Comparison of ENCODE assay signal across 21 mouse cellular contexts in genomic region chr9:16228919-16229318, GRCm38 (mm10).
A peak's percentile ranks its signal among the peaks of the same experiment; 100 is the strongest.
DNase-seq lines count a peak whose midpoint lies in the region; ATAC-seq and TF ChIP-seq lines count a peak whose summit lies in the region.
"Had no signal": no experiment of that assay in that cellular context is flagged by ENCODE, and none has a peak within 500 bp of the region (broad histone marks: within the 10 kb centered on the region; RNA-seq: fewer than 3 reads in every experiment).

No protein-coding gene starts in this region.

- no peak for ATAC-seq in midbrain, embryonic 14.5 days (ENCODE audit: low FRiP score, low TSS enrichment)
- no peak for ATAC-seq in hindbrain, embryonic 14.5 days (ENCODE audit: low FRiP score)
- ATAC-seq: CD4-positive, CD25-positive, alpha-beta regulatory T cell, adult 4 months; forebrain, embryonic 15.5 days; forebrain, postnatal 0 days had no signal

- no peak overlapping the region for H3K4me3 ChIP-seq in midbrain, embryonic 10.5 days
- no peak overlapping the region for H3K4me3 ChIP-seq in midbrain, embryonic 14.5 days (replicated peaks; ENCODE audit: low read depth, low read length)
- H3K4me3 ChIP-seq in CH12.LX (replicated peaks in 1 of 3; ENCODE audit: low read depth in 2 of 3, low read length in 2 of 3, poor library complexity in 1 of 3): no peak overlapping the region
- H3K4me3 ChIP-seq in hindbrain, embryonic 14.5 days (replicated peaks; ENCODE audit: low read length): no peak overlapping the region
- H3K4me3 ChIP-seq: embryonic facial prominence, embryonic 10.5 days; embryonic facial prominence, embryonic 12.5 days; forebrain, embryonic 13.5 days; forebrain, embryonic 15.5 days had no signal

- dilution Hi-C loops in CH12.LX (cut with MboI; ENCODE audit: extremely low pct_ligation_motif_present, extremely low pct_unique_long_range_greater_than_20kb, low sequenced_read_pairs): no loop called here

- TF ChIP-seq EP300 in CH12.LX (IDR thresholded peaks at IDR 0.05; ENCODE audit: low read length): peak; percentile 66

- H3K27ac ChIP-seq in midbrain, embryonic 10.5 days (replicated peaks): 0 out of 2 replicates have a peak overlapping the region, but pooled peaks have one; percentile 4
- H3K27ac ChIP-seq in midbrain, embryonic 14.5 days (replicated peaks; ENCODE audit: low read depth, low read length): no peak overlapping the region
- no peak overlapping the region for H3K27ac ChIP-seq in CH12.LX (ENCODE audit: insufficient read depth, low read depth)
- no peak overlapping the region for H3K27ac ChIP-seq in hindbrain, embryonic 14.5 days
- H3K27ac ChIP-seq: embryonic facial prominence, embryonic 10.5 days; embryonic facial prominence, embryonic 12.5 days; forebrain, embryonic 13.5 days; forebrain, embryonic 15.5 days had no signal

- H3K36me3 ChIP-seq in midbrain, embryonic 10.5 days: no peaks in the 10 kb centered on the region
- H3K36me3 ChIP-seq in midbrain, embryonic 14.5 days (ENCODE audit: control insufficient read depth, insufficient read depth, low read length): no peaks in the 10 kb centered on the region
- no peaks in the 10 kb centered on the region for H3K36me3 ChIP-seq in CH12.LX (replicated peaks in 1 of 2; ENCODE audit: control insufficient read depth in 1 of 2, insufficient read depth in 1 of 2, low read length in 1 of 2)
- no peaks in the 10 kb centered on the region for H3K36me3 ChIP-seq in hindbrain, embryonic 14.5 days (replicated peaks; ENCODE audit: control insufficient read depth, insufficient read depth)
- H3K36me3 ChIP-seq: embryonic facial prominence, embryonic 10.5 days; embryonic facial prominence, embryonic 12.5 days; forebrain, embryonic 15.5 days had no signal

- in situ Hi-C loops in CH12.LX (cut with MboI; ENCODE audit: low pct_ligation_motif_present, low pct_unique_long_range_greater_than_20kb, low sequenced_read_pairs): no loop called here

- H3K9ac ChIP-seq in midbrain, embryonic 14.5 days (replicated peaks; ENCODE audit: low read length): no peak overlapping the region
- H3K9ac ChIP-seq in CH12.LX (ENCODE audit: insufficient read depth, low read depth): no peak overlapping the region
- no peak overlapping the region for H3K9ac ChIP-seq in hindbrain, embryonic 14.5 days
- H3K9ac ChIP-seq: embryonic facial prominence, embryonic 12.5 days; forebrain, embryonic 13.5 days; forebrain, embryonic 15.5 days; forebrain, postnatal 0 days had no signal

- no peaks in the 10 kb centered on the region for H3K79me2 ChIP-seq in CH12.LX (replicated peaks; ENCODE audit: control insufficient read depth, extremely low read depth, insufficient read depth, poor library complexity, severe bottlenecking)

- TF ChIP-seq CTCF in CH12.LX (conservative IDR thresholded peaks at IDR 0.05 in 1 of 2, IDR thresholded peaks at IDR 0.05 in 1 of 2; ENCODE audit: low read depth in 2 of 2, low read length in 2 of 2): no peak

- H3K9me3 ChIP-seq in midbrain, embryonic 10.5 days (replicated peaks): no peaks in the 10 kb centered on the region
- H3K9me3 ChIP-seq in midbrain, embryonic 14.5 days (ENCODE audit: control insufficient read depth, low read length): no peaks in the 10 kb centered on the region
- no peaks in the 10 kb centered on the region for H3K9me3 ChIP-seq in CH12.LX (replicated peaks; ENCODE audit: low read length)
- no peaks in the 10 kb centered on the region for H3K9me3 ChIP-seq in hindbrain, embryonic 14.5 days (ENCODE audit: control insufficient read depth, low read length)
- H3K9me3 ChIP-seq: embryonic facial prominence, embryonic 10.5 days; embryonic facial prominence, embryonic 12.5 days; forebrain, embryonic 13.5 days; forebrain, embryonic 15.5 days had no signal

- TF ChIP-seq RAD21 in CH12.LX (IDR thresholded peaks at IDR 0.05; ENCODE audit: low read depth, low read length): no peak

- DNase-seq in midbrain, embryonic 10.5 days (ENCODE audit: low spot score): no peak
- no peak for DNase-seq in midbrain, embryonic 14.5 days
- DNase-seq in A20 (ENCODE audit: low read depth, low spot score): peak; percentile 32
- DNase-seq in CH12.LX (ENCODE audit: extremely low read depth): peak; percentile 24
- no peak for DNase-seq in hindbrain, embryonic 14.5 days (ENCODE audit: low spot score)
- no peak for DNase-seq in thymus, postnatal 14 days
- DNase-seq: adrenal gland, adult 2 months; adrenal gland, postnatal 10 days; adrenal gland, postnatal 25 days; B cell, adult 2 months; cerebellum, adult 11-12 months; cerebellum, adult 2 months; cerebellum, adult 9-10 months; cerebellum, postnatal 10 days; cerebellum, postnatal 25 days; forebrain, postnatal 0 days had no signal

- peaks cover 70% of the 10 kb centered on the region for H3K4me1 ChIP-seq in midbrain, embryonic 10.5 days
- peaks cover 36% of the 10 kb centered on the region for H3K4me1 ChIP-seq in midbrain, embryonic 14.5 days (ENCODE audit: control insufficient read depth, insufficient read depth, low read length)
- H3K4me1 ChIP-seq in CH12.LX (ENCODE audit: control insufficient read depth in 1 of 2, insufficient read depth in 2 of 2): peaks cover 7 to 14% of the 10 kb centered on the region in 2 experiments; a peak in 3 of 4 replicates
- H3K4me1 ChIP-seq in hindbrain, embryonic 14.5 days (replicated peaks; ENCODE audit: control insufficient read depth, insufficient read depth, low read length): peaks cover 21% of the 10 kb centered on the region

- WGBS in midbrain, embryonic 10.5 days: 84% methylated on average over 5 of the region's 5 CpGs
- WGBS in midbrain, embryonic 14.5 days: 68% methylated on average over 5 of the region's 5 CpGs
- WGBS in hindbrain, embryonic 14.5 days: 75% methylated on average over 5 of the region's 5 CpGs

- no peak for TF ChIP-seq POLR2A in CH12.LX (IDR thresholded peaks at IDR 0.05; ENCODE audit: low read depth, low read length)

- H3K4me2 ChIP-seq in midbrain, embryonic 14.5 days (ENCODE audit: low read length): no peak overlapping the region
- peak overlapping the region; percentile 6; the same call in 1 of the 2 replicates for H3K4me2 ChIP-seq in CH12.LX (ENCODE audit: insufficient read depth, low read depth, poor library complexity, severe bottlenecking)
- no peak overlapping the region for H3K4me2 ChIP-seq in hindbrain, embryonic 14.5 days (replicated peaks)
- H3K4me2 ChIP-seq: embryonic facial prominence, embryonic 12.5 days; forebrain, embryonic 13.5 days; forebrain, embryonic 15.5 days had no signal

- H3K27me3 ChIP-seq in midbrain, embryonic 10.5 days (ENCODE audit: low read depth, poor library complexity, severe bottlenecking): no peaks in the 10 kb centered on the region
- no peaks in the 10 kb centered on the region for H3K27me3 ChIP-seq in midbrain, embryonic 14.5 days (ENCODE audit: control insufficient read depth, insufficient read depth, low read length)
- no peaks in the 10 kb centered on the region for H3K27me3 ChIP-seq in CH12.LX (replicated peaks)
- no peaks in the 10 kb centered on the region for H3K27me3 ChIP-seq in hindbrain, embryonic 14.5 days (ENCODE audit: control insufficient read depth, insufficient read depth, low read length)
- H3K27me3 ChIP-seq: embryonic facial prominence, embryonic 12.5 days; forebrain, embryonic 13.5 days; forebrain, embryonic 15.5 days had no signal

TF ChIP-seq in CH12.LX, 34 proteins besides CTCF, POLR2A, EP300 and RAD21:
- TF ChIP-seq IRF4 (IDR thresholded peaks at IDR 0.05; ENCODE audit: low read depth, low read length) (peak; percentile 78), BHLHE40 (IDR thresholded peaks at IDR 0.05; ENCODE audit: low read depth, low read length) (0 out of 2 replicates have a peak, but pooled peaks have one; percentile 10), MAFK (IDR thresholded peaks at IDR 0.05; ENCODE audit: insufficient replicate concordance, low read length) (0 out of 2 replicates have a peak, but pooled peaks have one; percentile 8), HCFC1 (IDR thresholded peaks at IDR 0.05; ENCODE audit: low read depth, low read length) (no peak)

Comparison
In these comparisons a context has a peak if more than half of its experiments do, and no peak if none do; other contexts are left out.
1. DNase-seq: peak in A20 (single experiment) and CH12.LX (single experiment); none in midbrain, embryonic 10.5 days (single experiment), midbrain, embryonic 14.5 days (single experiment), hindbrain, embryonic 14.5 days (single experiment) and thymus, postnatal 14 days (single experiment).